Mouse (Mus musculus): ENCODE data around the gene Zfp473. TPM values are rescaled to one million over a fixed set of nuclear protein-coding genes. Genes with fewer than 3 reads are reported as not detected.

The Zfp473 gene
- polyA plus RNA-seq, 1 experiment: 2.3 TPM

GRCm38 (mm10) chr7:44707169-44707675, 43.6 kb downstream of the Zfp473 start:
- no peak overlapping the region for H3K4me3 ChIP-seq (replicated peaks; ENCODE audit: control insufficient read depth, low read depth, low read length)
- H3K4me1 ChIP-seq (ENCODE audit: control insufficient read depth, insufficient read depth, low read length): no peaks in the 10 kb centered on the region; the same call in 1 of the 2 replicates
- 77% methylated on average over 5 of the region's 5 CpGs for WGBS
- no peak for TF ChIP-seq POLR2A (IDR thresholded peaks at IDR 0.05; ENCODE audit: borderline replicate concordance, control insufficient read depth, low read depth, low read length)
- no peak for TF ChIP-seq CTCF (IDR thresholded peaks at IDR 0.05; ENCODE audit: control insufficient read depth, insufficient read depth, low read length)
- no peak overlapping the region for H3K27ac ChIP-seq (ENCODE audit: control insufficient read depth, insufficient read depth, low read depth, low read length, poor library complexity)

GRCm38 (mm10) chr7:44706322-44706721, 44.5 kb downstream of the Zfp473 start:
- TF ChIP-seq CTCF (IDR thresholded peaks at IDR 0.05; ENCODE audit: control insufficient read depth, insufficient read depth, low read length): no peak
- TF ChIP-seq POLR2A (IDR thresholded peaks at IDR 0.05; ENCODE audit: borderline replicate concordance, control insufficient read depth, low read depth, low read length): no peak
- H3K4me3 ChIP-seq (replicated peaks; ENCODE audit: control insufficient read depth, low read depth, low read length): no peak overlapping the region

GRCm38 (mm10) chr7:44705086-44705485, 45.8 kb downstream of the Zfp473 start:
- TF ChIP-seq CTCF (IDR thresholded peaks at IDR 0.05; ENCODE audit: control insufficient read depth, insufficient read depth, low read length): no peak
- no peak for TF ChIP-seq POLR2A (IDR thresholded peaks at IDR 0.05; ENCODE audit: borderline replicate concordance, control insufficient read depth, low read depth, low read length)
- Histone ChIP-seq H3K27ac (ENCODE audit: control insufficient read depth, insufficient read depth, low read depth, low read length, poor library complexity) (no peak overlapping the region), H3K4me1 (ENCODE audit: control insufficient read depth, insufficient read depth, low read length) (no peaks in the 10 kb centered on the region), H3K4me3 (replicated peaks; ENCODE audit: control insufficient read depth, low read depth, low read length) (no peak overlapping the region)
- 87% methylated on average over 4 of the region's 4 CpGs for WGBS

More at GRCm38 (mm10) chr7:44706322-44706721, 44.5 kb downstream of the Zfp473 start:
- no peaks in the 10 kb centered on the region; the same call in 1 of the 2 replicates for H3K4me1 ChIP-seq (ENCODE audit: control insufficient read depth, insufficient read depth, low read length)
- no peak overlapping the region for H3K27ac ChIP-seq (ENCODE audit: control insufficient read depth, insufficient read depth, low read depth, low read length, poor library complexity)

GRCm38 (mm10) chr7:44704363-44704762, 46.5 kb downstream of the Zfp473 start:
- WGBS: 56% methylated on average over 3 of the region's 3 CpGs
- TF ChIP-seq CTCF (IDR thresholded peaks at IDR 0.05; ENCODE audit: control insufficient read depth, insufficient read depth, low read length) (0 out of 2 replicates have a peak, but pooled peaks have one; percentile 4), POLR2A (IDR thresholded peaks at IDR 0.05; ENCODE audit: borderline replicate concordance, control insufficient read depth, low read depth, low read length) (no peak)
- Histone ChIP-seq H3K4me1 (ENCODE audit: control insufficient read depth, insufficient read depth, low read length) (no peaks in the 10 kb centered on the region), H3K27ac (ENCODE audit: control insufficient read depth, insufficient read depth, low read depth, low read length, poor library complexity) (no peak overlapping the region), H3K4me3 (replicated peaks; ENCODE audit: control insufficient read depth, low read depth, low read length) (no peak overlapping the region)

- WGBS: 80% methylated on average over 8 of the region's 8 CpGs
Measured at GRCm38 (mm10) chr7:44702985-44703384, 47.9 kb downstream of the Zfp473 start.

GRCm38 (mm10) chr7:44701921-44702320, 48.9 kb downstream of the Zfp473 start:
- WGBS: 19% methylated on average over 6 of the region's 6 CpGs
- H3K27ac ChIP-seq (ENCODE audit: control insufficient read depth, insufficient read depth, low read depth, low read length, poor library complexity): no peak overlapping the region
- TF ChIP-seq POLR2A (IDR thresholded peaks at IDR 0.05; ENCODE audit: borderline replicate concordance, control insufficient read depth, low read depth, low read length): no peak
- TF ChIP-seq CTCF (IDR thresholded peaks at IDR 0.05; ENCODE audit: control insufficient read depth, insufficient read depth, low read length): peak; percentile 26; the same call in 1 of the 2 replicates

More at GRCm38 (mm10) chr7:44702985-44703384, 47.9 kb downstream of the Zfp473 start:
- Histone ChIP-seq H3K4me1 (ENCODE audit: control insufficient read depth, insufficient read depth, low read length) (no peaks in the 10 kb centered on the region), H3K27ac (ENCODE audit: control insufficient read depth, insufficient read depth, low read depth, low read length, poor library complexity) (no peak overlapping the region), H3K4me3 (replicated peaks; ENCODE audit: control insufficient read depth, low read depth, low read length) (no peak overlapping the region)
- TF ChIP-seq POLR2A (IDR thresholded peaks at IDR 0.05; ENCODE audit: borderline replicate concordance, control insufficient read depth, low read depth, low read length): no peak
- no peak for TF ChIP-seq CTCF (IDR thresholded peaks at IDR 0.05; ENCODE audit: control insufficient read depth, insufficient read depth, low read length)

GRCm38 (mm10) chr7:44697980-44698379, 52.9 kb downstream of the Zfp473 start:
- H3K4me1 ChIP-seq (ENCODE audit: control insufficient read depth, insufficient read depth, low read length): no peaks in the 10 kb centered on the region
- no peak overlapping the region for H3K4me3 ChIP-seq (replicated peaks; ENCODE audit: control insufficient read depth, low read depth, low read length)
- H3K27ac ChIP-seq (ENCODE audit: control insufficient read depth, insufficient read depth, low read depth, low read length, poor library complexity): no peak overlapping the region
- 25% methylated on average over 7 of the region's 7 CpGs for WGBS
- TF ChIP-seq CTCF (IDR thresholded peaks at IDR 0.05; ENCODE audit: control insufficient read depth, insufficient read depth, low read length): no peak
- TF ChIP-seq POLR2A (IDR thresholded peaks at IDR 0.05; ENCODE audit: borderline replicate concordance, control insufficient read depth, low read depth, low read length): no peak

More at GRCm38 (mm10) chr7:44701921-44702320, 48.9 kb downstream of the Zfp473 start:
- Histone ChIP-seq H3K4me3 (replicated peaks; ENCODE audit: control insufficient read depth, low read depth, low read length) (no peak overlapping the region), H3K4me1 (ENCODE audit: control insufficient read depth, insufficient read depth, low read length) (no peaks in the 10 kb centered on the region)

- 11% methylated on average over 20 of the region's 20 CpGs for WGBS
- no peak for TF ChIP-seq CTCF (IDR thresholded peaks at IDR 0.05; ENCODE audit: control insufficient read depth, insufficient read depth, low read length)
- no peak for TF ChIP-seq POLR2A (IDR thresholded peaks at IDR 0.05; ENCODE audit: borderline replicate concordance, control insufficient read depth, low read depth, low read length)
Measured at GRCm38 (mm10) chr7:44697191-44697710, 53.6 kb downstream of the Zfp473 start.

More at GRCm38 (mm10) chr7:44697191-44697710, 53.6 kb downstream of the Zfp473 start:
- no peaks in the 10 kb centered on the region; the same call in 1 of the 2 replicates for H3K4me1 ChIP-seq (ENCODE audit: control insufficient read depth, insufficient read depth, low read length)
- H3K27ac ChIP-seq (ENCODE audit: control insufficient read depth, insufficient read depth, low read depth, low read length, poor library complexity): no peak overlapping the region
- no peak overlapping the region for H3K4me3 ChIP-seq (replicated peaks; ENCODE audit: control insufficient read depth, low read depth, low read length)

Measured in bone marrow, adult 2 months (tissue).